8 mouse cellular contexts compared by ENCODE assay signal in genomic region chr19:10389391-10390098, GRCm38 (mm10). TPM values are rescaled to one million over a fixed set of nuclear protein-coding genes. Genes with fewer than 3 reads are reported as not detected.
DNase-seq lines count a peak whose midpoint lies in the region; ATAC-seq and TF ChIP-seq lines count a peak whose summit lies in the region.

No protein-coding gene starts in this region.

- H3K27me3 ChIP-seq in kidney, adult 2 months (replicated peaks; ENCODE audit: control insufficient read depth, insufficient read depth, low read length) = no peaks in the 10 kb centered on the region; the same call in 1 of the 2 replicates
- H3K27me3 ChIP-seq in embryonic facial prominence, embryonic 14.5 days (replicated peaks; ENCODE audit: control insufficient read depth, insufficient read depth, low read length) = peaks cover 31% of the 10 kb centered on the region
- H3K27me3 ChIP-seq in intestine, embryonic 14.5 days (replicated peaks; ENCODE audit: control insufficient read depth, insufficient read depth, low read length) = peaks cover 25% of the 10 kb centered on the region

- peak overlapping the region; percentile 63 for H3K9ac ChIP-seq in embryonic facial prominence, embryonic 14.5 days (ENCODE audit: low read depth, low read length)
- H3K9ac ChIP-seq in intestine, embryonic 14.5 days (ENCODE audit: low read length) = peak overlapping the region; percentile 53

- no peaks in the 10 kb centered on the region for H3K4me1 ChIP-seq in kidney, adult 2 months (ENCODE audit: control insufficient read depth, insufficient read depth, low read length)
- H3K4me1 ChIP-seq in embryonic facial prominence, embryonic 14.5 days (ENCODE audit: control insufficient read depth, insufficient read depth, low read length) = peaks cover 6% of the 10 kb centered on the region
- H3K4me1 ChIP-seq in intestine, embryonic 14.5 days (replicated peaks; ENCODE audit: control insufficient read depth, insufficient read depth, low read length) = peaks cover 8% of the 10 kb centered on the region; the same call in 1 of the 2 replicates

- WGBS in kidney, adult 2 months = 2% methylated on average over 54 of the region's 54 CpGs
- WGBS in embryonic facial prominence, embryonic 14.5 days = 3% methylated on average over 13 of the region's 54 CpGs
- WGBS in intestine, embryonic 14.5 days = under 1% methylated on average over 44 of the region's 54 CpGs

- TF ChIP-seq CTCF in kidney, adult 2 months (conservative IDR thresholded peaks at IDR 0.05; ENCODE audit: insufficient read depth, insufficient read length, low read depth, low read length) = no peak

- peak; percentile 28 for ATAC-seq in embryonic facial prominence, embryonic 14.5 days (ENCODE audit: low read depth)
- peak; percentile 75 for ATAC-seq in intestine, embryonic 14.5 days (replicated peaks; ENCODE audit: low FRiP score, low TSS enrichment, low read depth)
- no peak for ATAC-seq in erythroid progenitor cell, adult 5-6 weeks (replicated peaks; ENCODE audit: low FRiP score, poor library complexity, severe bottlenecking)

- peak overlapping the region; percentile 66 for H3K4me3 ChIP-seq in kidney, adult 2 months (ENCODE audit: insufficient read depth, low read depth, low read length)
- peak overlapping the region; percentile 62 for H3K4me3 ChIP-seq in embryonic facial prominence, embryonic 14.5 days (ENCODE audit: low read depth, low read length)
- H3K4me3 ChIP-seq in intestine, embryonic 14.5 days (ENCODE audit: low read depth, low read length) = peak overlapping the region; percentile 58

- no peak overlapping the region for H3K27ac ChIP-seq in kidney, adult 2 months (ENCODE audit: insufficient read depth, low read depth, low read length)
- H3K27ac ChIP-seq in embryonic facial prominence, embryonic 14.5 days (replicated peaks; ENCODE audit: low read depth, low read length) = no peak overlapping the region
- H3K27ac ChIP-seq in intestine, embryonic 14.5 days (ENCODE audit: low read depth) = no peak overlapping the region

- peak overlapping the region; percentile 89 for H3K4me2 ChIP-seq in embryonic facial prominence, embryonic 14.5 days (ENCODE audit: low read depth, low read length)
- peak overlapping the region; percentile 85 for H3K4me2 ChIP-seq in intestine, embryonic 14.5 days (ENCODE audit: low read length)

- no peak for TF ChIP-seq POLR2A in kidney, adult 2 months (IDR thresholded peaks at IDR 0.05; ENCODE audit: low read depth, low read length)

- DNase-seq in kidney, adult 2 months = no peak
- DNase-seq in kidney, postnatal 10 days = no peak
- DNase-seq in R1 (ENCODE audit: low read depth, low spot score) = peak; percentile 31
- DNase-seq in embryonic facial prominence, embryonic 14.5 days (ENCODE audit: low spot score) = no peak
- DNase-seq in intestine, embryonic 14.5 days (ENCODE audit: low spot score) = peak; percentile 73
- peak; percentile 65 for DNase-seq in neural tube, embryonic 10.5 days (ENCODE audit: extremely low spot score, low spot score)
- DNase-seq in urinary bladder, postnatal 10 days (ENCODE audit: low spot score) = no peak

- H3K36me3 ChIP-seq in kidney, adult 2 months (ENCODE audit: control insufficient read depth, insufficient read depth, low read length) = no peaks in the 10 kb centered on the region
- no peaks in the 10 kb centered on the region for H3K36me3 ChIP-seq in embryonic facial prominence, embryonic 14.5 days (ENCODE audit: control insufficient read depth, insufficient read depth, low read length)
- H3K36me3 ChIP-seq in intestine, embryonic 14.5 days (ENCODE audit: control insufficient read depth, insufficient read depth, low read length) = no peaks in the 10 kb centered on the region

- H3K9me3 ChIP-seq in embryonic facial prominence, embryonic 14.5 days (ENCODE audit: control insufficient read depth, low read length) = no peaks in the 10 kb centered on the region
- no peaks in the 10 kb centered on the region for H3K9me3 ChIP-seq in intestine, embryonic 14.5 days (ENCODE audit: control insufficient read depth, low read length)

RNA-seq across cellular contexts. Expression of gene Syt7, which starts 0.7 kb away (rescaled TPM):
- polyA plus RNA-seq in kidney, adult 2 months (2012; rRNA removed) = 4.0 and 4.6 TPM in 2 replicates
- polyA plus RNA-seq in embryonic facial prominence, embryonic 14.5 days (2014; fragmentation: Nextera tagmentation; extraction: Ambion mirVana) = 1.4 and 2.0 TPM in 2 replicates
- 1.5 TPM in 2 replicates for polyA plus RNA-seq in intestine, embryonic 14.5 days (2014; fragmentation: Nextera tagmentation; extraction: Ambion mirVana)
- not detected in 2 replicates for total RNA-seq in erythroid progenitor cell, adult 5-6 weeks (2015; ENCODE audit: low replicate concordance)
- total RNA-seq in erythroid progenitor cell, adult 5-6 weeks (2017; ENCODE audit: low replicate concordance) = not detected in 2 replicates

Comparison
In these comparisons a context has a peak if more than half of its experiments do, and no peak if none do; other contexts are left out.
1. DNase-seq: peak in R1 (single experiment), intestine, embryonic 14.5 days (single experiment) and neural tube, embryonic 10.5 days (single experiment); none in kidney, adult 2 months (single experiment), kidney, postnatal 10 days (single experiment), embryonic facial prominence, embryonic 14.5 days (single experiment) and urinary bladder, postnatal 10 days (single experiment).
2. Peak in every context shown above with its lines, with median percentiles within 50 percentile points of each other: H3K4me3 ChIP-seq.